Mouse (Mus musculus): ENCODE results near the gene Adam1a.

- TF ChIP-seq CTCF (IDR thresholded peaks at IDR 0.05; ENCODE audit: low read depth) (peak; percentile 51), EP300 (optimal IDR thresholded peaks at IDR 0.05) (no peak)
Observed at GRCm38 (mm10) chr5:121541235-121541634, 4.0 kb downstream of the Adam1a start.
